In the genomic region with DNA sequence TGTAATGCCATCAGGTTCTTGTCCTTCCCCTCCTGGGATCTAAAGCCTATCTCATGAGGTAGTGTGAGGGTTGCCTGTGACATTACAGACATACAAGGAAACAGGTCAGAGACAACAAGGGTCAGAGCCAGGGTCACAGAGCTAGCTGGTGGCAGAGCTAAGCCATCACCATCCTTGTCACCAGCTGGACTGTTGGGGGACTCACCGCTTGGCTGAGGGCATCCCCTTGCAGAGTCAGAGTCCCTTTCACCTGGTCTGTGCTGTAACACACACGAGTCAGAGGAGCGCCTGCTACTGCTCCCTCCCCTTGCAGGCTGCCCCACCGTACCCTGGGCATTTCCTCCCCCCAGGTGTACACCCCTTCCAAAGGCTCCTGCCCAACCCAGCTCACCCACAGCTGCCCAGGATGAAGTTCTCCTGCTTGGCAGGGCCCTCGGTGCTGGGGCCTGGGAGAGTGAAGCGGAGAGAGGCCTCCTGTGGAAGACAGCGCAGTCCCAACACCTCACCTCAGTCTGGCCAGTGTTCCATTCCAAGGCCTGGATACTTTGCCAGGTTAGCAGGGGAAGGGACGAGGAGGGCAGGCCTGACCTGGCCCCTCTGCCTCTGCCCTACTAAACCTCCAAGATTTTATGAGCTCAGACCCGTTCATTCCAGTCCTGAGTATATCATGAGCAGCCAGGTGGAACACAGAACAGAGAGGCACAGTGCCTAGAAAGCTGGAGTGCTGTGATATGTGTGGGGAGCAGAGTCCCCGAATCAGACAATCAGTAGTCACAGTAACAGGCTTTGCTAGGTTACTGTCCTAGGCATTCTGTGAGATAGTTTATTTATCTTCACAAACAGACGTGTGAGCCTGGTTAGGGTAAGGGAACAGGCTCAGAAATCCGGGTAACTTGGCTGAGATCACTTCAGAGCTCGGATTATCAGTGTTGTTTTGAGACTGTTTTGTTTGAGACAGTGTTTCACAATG, we compare ENCODE assay signal across 9 mouse cellular contexts. TPM values are rescaled to one million over a fixed set of nuclear protein-coding genes. Genes with fewer than 3 reads are reported as not detected.
A peak's percentile ranks its signal among the peaks of the same experiment; 100 is the strongest.
DNase-seq lines count a peak whose midpoint lies in the region; ATAC-seq and TF ChIP-seq lines count a peak whose summit lies in the region.
"Had no signal": no experiment of that assay in that cellular context is flagged by ENCODE, and none has a peak within 500 bp of the region (broad histone marks: within the 10 kb centered on the region; RNA-seq: fewer than 3 reads in every experiment).

No protein-coding gene starts in this region.

- H3K9me3 ChIP-seq in ES-E14 (ENCODE audit: control insufficient read depth, insufficient read depth, low read depth, low read length): no peaks in the 10 kb centered on the region
- H3K9me3 ChIP-seq in embryonic facial prominence, embryonic 14.5 days (ENCODE audit: control insufficient read depth, low read length): no peaks in the 10 kb centered on the region
- no peaks in the 10 kb centered on the region for H3K9me3 ChIP-seq in midbrain, embryonic 11.5 days (ENCODE audit: control insufficient read depth, low read length)

- no peak for ATAC-seq in embryonic facial prominence, embryonic 14.5 days (ENCODE audit: low read depth)
- ATAC-seq in midbrain, embryonic 11.5 days (ENCODE audit: low FRiP score): no peak

- peak overlapping the region; percentile 74 for H3K4me2 ChIP-seq in embryonic facial prominence, embryonic 14.5 days (ENCODE audit: low read depth, low read length)
- H3K4me2 ChIP-seq in midbrain, embryonic 11.5 days: peak overlapping the region; percentile 91

- peaks cover 35% of the 10 kb centered on the region for H3K36me3 ChIP-seq in ES-E14 (ENCODE audit: control insufficient read depth, insufficient read depth, low read length, poor library complexity, severe bottlenecking)
- H3K36me3 ChIP-seq in embryonic facial prominence, embryonic 14.5 days (ENCODE audit: control insufficient read depth, insufficient read depth, low read length): peaks cover 36% of the 10 kb centered on the region
- H3K36me3 ChIP-seq in midbrain, embryonic 11.5 days (ENCODE audit: control insufficient read depth, insufficient read depth, low read length): peaks cover 13% of the 10 kb centered on the region

- peak overlapping the region; percentile 95 for H3K4me3 ChIP-seq in gastrocnemius, adult 2 months
- H3K4me3 ChIP-seq in ES-E14 (ENCODE audit: insufficient read depth in 1 of 2, low read depth in 1 of 2, low read length in 2 of 2, poor library complexity in 1 of 2, severe bottlenecking in 1 of 2): peak overlapping the region; percentile 90 to 91
- H3K4me3 ChIP-seq in embryonic facial prominence, embryonic 14.5 days (ENCODE audit: low read depth, low read length): peak overlapping the region; percentile 67
- H3K4me3 ChIP-seq in midbrain, embryonic 11.5 days (ENCODE audit: low read depth, low read length): peak overlapping the region; percentile 68

- H3K9ac ChIP-seq in ES-E14 (ENCODE audit: insufficient read depth, low read depth, low read length, poor library complexity, severe bottlenecking): peak overlapping the region; percentile 86
- peak overlapping the region; percentile 70 for H3K9ac ChIP-seq in embryonic facial prominence, embryonic 14.5 days (ENCODE audit: low read depth, low read length)
- H3K9ac ChIP-seq in midbrain, embryonic 11.5 days (ENCODE audit: low read length): peak overlapping the region; percentile 74

- H3K27me3 ChIP-seq in embryonic facial prominence, embryonic 14.5 days (replicated peaks; ENCODE audit: control insufficient read depth, insufficient read depth, low read length): no peaks in the 10 kb centered on the region
- no peaks in the 10 kb centered on the region for H3K27me3 ChIP-seq in midbrain, embryonic 11.5 days (ENCODE audit: control insufficient read depth, insufficient read depth, low read length)

- no peak for TF ChIP-seq CTCF in gastrocnemius, adult 2 months (IDR thresholded peaks at IDR 0.05)

- no peak for DNase-seq in gastrocnemius, adult 2 months
- DNase-seq in gastrocnemius, postnatal 36 days: no peak
- DNase-seq in ES-E14 (ENCODE audit: low read depth, low spot score) (no peak), adipocyte (ENCODE audit: low spot score) (no peak)
- no peak for DNase-seq in embryonic facial prominence, embryonic 14.5 days (ENCODE audit: low spot score)
- peak; percentile 60 for DNase-seq in kidney, adult 8-10 months
- DNase-seq in midbrain, embryonic 11.5 days (ENCODE audit: low spot score, missing footprints): no peak
- DNase-seq in thymus, postnatal 14 days: no peak

- 47% methylated on average over 11 of the region's 13 CpGs for whole genome bisulfite sequencing in embryonic facial prominence, embryonic 14.5 days
- 55% methylated on average over 13 of the region's 13 CpGs for WGBS in midbrain, embryonic 11.5 days

- peaks cover 11 to 26% of the 10 kb centered on the region in 2 experiments for H3K4me1 ChIP-seq in ES-E14 (ENCODE audit: control insufficient read depth in 2 of 2, insufficient read depth in 2 of 2, low read length in 2 of 2, poor library complexity in 1 of 2)
- H3K4me1 ChIP-seq in embryonic facial prominence, embryonic 14.5 days (ENCODE audit: control insufficient read depth, insufficient read depth, low read length): no peaks in the 10 kb centered on the region
- H3K4me1 ChIP-seq in midbrain, embryonic 11.5 days (ENCODE audit: control insufficient read depth, insufficient read depth, low read length): peaks cover 9% of the 10 kb centered on the region

- H3K27ac ChIP-seq in gastrocnemius, adult 2 months: peak overlapping the region; percentile 80; the same call in 1 of the 2 replicates
- H3K27ac ChIP-seq in ES-E14 (ENCODE audit: insufficient read depth, low read depth, low read length, poor library complexity, severe bottlenecking): no peak overlapping the region
- H3K27ac ChIP-seq in embryonic facial prominence, embryonic 14.5 days (replicated peaks; ENCODE audit: low read depth, low read length): peak overlapping the region; percentile 50; the same call in 1 of the 2 replicates
- no peak overlapping the region for H3K27ac ChIP-seq in midbrain, embryonic 11.5 days (ENCODE audit: low read depth, low read length)

- intact Hi-C loops in gastrocnemius, adult 2 months (cut with DNase I): loop anchor here (5.0 kb wide), 1 partner anchor 45 kb away; no protein-coding TSS in a partner anchor
- intact Hi-C loops in gastrocnemius, postnatal 36 days (cut with DNase I): no loop called here

- in situ Hi-C loops in ES-E14 (cut with MboI; ENCODE audit: low sequenced_read_pairs in 2 of 2, unreplicated experiment in 2 of 2): no loop called here

TF ChIP-seq in ES-E14, 5 proteins besides CTCF, POLR2A, EP300 and RAD21:
- no peak for TF ChIP-seq MAFK (IDR thresholded peaks at IDR 0.05; ENCODE audit: insufficient read depth, low read depth, low read length)
- no peak for TF ChIP-seq CHD2 (IDR thresholded peaks at IDR 0.05; ENCODE audit: low read depth, low read length)
- TF ChIP-seq ZC3H11A (IDR thresholded peaks at IDR 0.05; ENCODE audit: borderline replicate concordance, low read depth, low read length): no peak
- no peak for TF ChIP-seq ZNF384 (IDR thresholded peaks at IDR 0.05; ENCODE audit: low read depth, low read length)
- TF ChIP-seq HCFC1 (IDR thresholded peaks at IDR 0.05; ENCODE audit: borderline replicate concordance, insufficient read depth, low read length): no peak

RNA-seq across cellular contexts. Expression of a gene that starts 1.0 kb away (rescaled TPM):
- total RNA-seq in gastrocnemius, adult 2 months (2021): 1 to 10 TPM; 5.2 to 7.4 TPM
- 1 to 10 TPM; 4.8 to 7.0 TPM for total RNA-seq in gastrocnemius, postnatal 36 days (2021)
- total RNA-seq in ES-E14 (2012; rRNA removed): 18.7 and 25.7 TPM in 2 replicates
- polyA plus RNA-seq in embryonic facial prominence, embryonic 14.5 days (2014; fragmentation: Nextera tagmentation; extraction: Ambion mirVana): 50.2 and 53.0 TPM in 2 replicates
- 67.4 and 69.3 TPM in 2 replicates for polyA plus RNA-seq in midbrain, embryonic 11.5 days (2014; fragmentation: Nextera tagmentation; extraction: Ambion mirVana)

RNA-seq across cellular contexts. Expression of a gene that starts 5.2 kb away (rescaled TPM):
- total RNA-seq in gastrocnemius, adult 2 months (2021): not detected
- not detected for total RNA-seq in gastrocnemius, postnatal 36 days (2021)
- total RNA-seq in ES-E14 (2012; rRNA removed): 1.9 and 2.2 TPM in 2 replicates
- polyA plus RNA-seq in embryonic facial prominence, embryonic 14.5 days (2014; fragmentation: Nextera tagmentation; extraction: Ambion mirVana): 5.8 and 9.3 TPM in 2 replicates
- not detected in 2 replicates for polyA plus RNA-seq in midbrain, embryonic 11.5 days (2014; fragmentation: Nextera tagmentation; extraction: Ambion mirVana)
- total RNA-seq: left cerebral cortex, postnatal 14 days had no signal

RNA-seq across cellular contexts. Expression of a gene that starts 14.7 kb away (rescaled TPM):
- total RNA-seq in gastrocnemius, adult 2 months (2021): not detected
- not detected for total RNA-seq in gastrocnemius, postnatal 36 days (2021)
- total RNA-seq in ES-E14 (2012; rRNA removed): 0.13 and 0.16 TPM in 2 replicates
- 0.22 TPM in 1 of 2 replicates, not detected in the other for polyA plus RNA-seq in embryonic facial prominence, embryonic 14.5 days (2014; fragmentation: Nextera tagmentation; extraction: Ambion mirVana)
- not detected in 2 replicates for polyA plus RNA-seq in midbrain, embryonic 11.5 days (2014; fragmentation: Nextera tagmentation; extraction: Ambion mirVana)
- total RNA-seq: left cerebral cortex, postnatal 14 days had no signal

RNA-seq across cellular contexts. Expression of a gene that starts 37.3 kb away (rescaled TPM):
- 10 to 100 TPM; 33.1 to 33.7 TPM for total RNA-seq in gastrocnemius, adult 2 months (2021)
- 10 to 100 TPM; 31.5 to 31.9 TPM for total RNA-seq in gastrocnemius, postnatal 36 days (2021)
- 67.4 and 75.6 TPM in 2 replicates for total RNA-seq in ES-E14 (2012; rRNA removed)
- 91.3 and 96.0 TPM in 2 replicates for polyA plus RNA-seq in embryonic facial prominence, embryonic 14.5 days (2014; fragmentation: Nextera tagmentation; extraction: Ambion mirVana)
- polyA plus RNA-seq in midbrain, embryonic 11.5 days (2014; fragmentation: Nextera tagmentation; extraction: Ambion mirVana): 168 and 179 TPM in 2 replicates

RNA-seq across cellular contexts. Expression of a gene that starts 37.5 kb away (rescaled TPM):
- 10 to 100 TPM; 24.7 to 25.4 TPM for total RNA-seq in gastrocnemius, adult 2 months (2021)
- total RNA-seq in gastrocnemius, postnatal 36 days (2021): 10 to 100 TPM; 22.6 to 23.5 TPM
- 13.5 and 16.0 TPM in 2 replicates for total RNA-seq in ES-E14 (2012; rRNA removed)
- 24.0 and 24.2 TPM in 2 replicates for polyA plus RNA-seq in embryonic facial prominence, embryonic 14.5 days (2014; fragmentation: Nextera tagmentation; extraction: Ambion mirVana)
- 22.0 and 24.1 TPM in 2 replicates for polyA plus RNA-seq in midbrain, embryonic 11.5 days (2014; fragmentation: Nextera tagmentation; extraction: Ambion mirVana)

Comparison
In these comparisons a context has a peak if more than half of its experiments do, and no peak if none do; other contexts are left out.
1. DNase-seq: peak in kidney, adult 8-10 months (2 of 2); none in gastrocnemius, adult 2 months (single experiment), gastrocnemius, postnatal 36 days (0 of 2), ES-E14 (single experiment), embryonic facial prominence, embryonic 14.5 days (single experiment), midbrain, embryonic 11.5 days (single experiment), adipocyte (single experiment) and thymus, postnatal 14 days (single experiment).
2. H3K27ac ChIP-seq: peak in gastrocnemius, adult 2 months (single experiment) and embryonic facial prominence, embryonic 14.5 days (single experiment); none in ES-E14 (single experiment) and midbrain, embryonic 11.5 days (single experiment).
3. Peak in every context shown above with its lines, with median percentiles within 50 percentile points of each other: H3K4me3 ChIP-seq and H3K9ac ChIP-seq.